Mouse (Mus musculus) Patski (cell line): ENCODE measurements around the gene Sh2b3. TPM values are rescaled to one million over a fixed set of nuclear protein-coding genes. Genes with fewer than 3 reads are reported as not detected.

ENCODE experiments used
- ATAC-seq: fragments of 100-300 bp; one replicate; pipeline ENCODE4 v1.8.0; 2021
- CTCF ChIA-PET: fragments of 350-600 bp; sonication (Branson Sonifier 250); formaldehyde crosslinking; loops from one replicate; lab custom pipeline; 2022; ENCODE audit warnings: inconsistent platforms; lab: Charles Lee
- POLR2A ChIA-PET: fragments of 350-600 bp; sonication (Branson Sonifier 250); formaldehyde crosslinking; loops from one replicate; lab custom pipeline; 2022; ENCODE audit warnings: antibody characterized with exemption, inconsistent platforms; lab: Charles Lee
- DNase-seq: peaks from one replicate; pipeline ENCODE4 v3.0.0-alpha.2; 2011; ENCODE audit warnings: low read depth, low spot score
- H3K27me3 ChIP-seq: fragments of 371-371 bp; one replicate; pipeline ENCODE4 v1.5.1; 2021
- CTCF ChIP-seq: fragments of 100-300 bp; IDR thresholded peaks from one replicate; pipeline ENCODE4 v1.5.1; 2021
- in situ Hi-C: fragments of 300-500 bp; cut with MboI; formaldehyde crosslinking; loops from 3 replicates; pipeline ENCODE4 v1.11.1; 2018; ENCODE audit warnings: low pct_unique_long_range_greater_than_20kb, mixed read lengths
- polyA plus RNA-seq: library from polyadenylated mRNA; unstranded; gene quantifications from one replicate; pipeline ENCODE4 v1.2.3, GENCODE M21; 2021

Sh2b3 gene
- polyA plus RNA-seq = 22.2 TPM

GRCm38 (mm10) chr5:121837441-121838340, at the start of gene Sh2b3:
Gene Sh2b3, minus strand, starts transcription at chr5:121837646.
- no peak for ATAC-seq
- no peak for DNase-seq

GRCm38 (mm10) chr5:121883356-121883755, 45.9 kb upstream of the Sh2b3 start:
- ChIA-PET POLR2A (no interaction called here), CTCF (no interaction called here)
- DNase-seq (no peak), ATAC-seq (no peak)
- H3K27me3 ChIP-seq = no peaks in the 10 kb centered on the region
- TF ChIP-seq CTCF = no peak
- in situ Hi-C loops = no loop called here

More at GRCm38 (mm10) chr5:121837441-121838340, at the start of gene Sh2b3:
- ChIA-PET CTCF (interaction anchor here (1.0 to 1.8 kb wide), 8 partner anchors 12 to 109 kb away, joined by 3 to 5 read pairs (median 4); no protein-coding TSS in a partner anchor), POLR2A (interaction anchor here (0.7 to 7.0 kb wide), 2 partner anchors 18 to 26 kb away, joined by 3 to 61 read pairs; no protein-coding TSS in a partner anchor)
- H3K27me3 ChIP-seq = no peaks in the 10 kb centered on the region
- in situ Hi-C loops = no loop called here
- TF ChIP-seq CTCF = no peak

- in situ Hi-C loops = loop anchor here (10.0 kb wide), 1 partner anchor 346 kb away; no protein-coding TSS in a partner anchor
- ChIA-PET POLR2A (interaction anchor here (0.6 kb wide), 1 partner anchor 11 kb away, joined by 3 read pairs; no protein-coding TSS in a partner anchor), CTCF (interaction anchor here (0.5 to 1.8 kb wide), 2 partner anchors 210 to 332 kb away, joined by 3 read pairs; no protein-coding TSS in a partner anchor)
- DNase-seq (no peak), ATAC-seq (no peak)
- no peak for TF ChIP-seq CTCF
- H3K27me3 ChIP-seq = no peaks in the 10 kb centered on the region
These were observed 41.8 kb upstream of the Sh2b3 start for GRCm38 (mm10) chr5:121879211-121879610.

DNA sequence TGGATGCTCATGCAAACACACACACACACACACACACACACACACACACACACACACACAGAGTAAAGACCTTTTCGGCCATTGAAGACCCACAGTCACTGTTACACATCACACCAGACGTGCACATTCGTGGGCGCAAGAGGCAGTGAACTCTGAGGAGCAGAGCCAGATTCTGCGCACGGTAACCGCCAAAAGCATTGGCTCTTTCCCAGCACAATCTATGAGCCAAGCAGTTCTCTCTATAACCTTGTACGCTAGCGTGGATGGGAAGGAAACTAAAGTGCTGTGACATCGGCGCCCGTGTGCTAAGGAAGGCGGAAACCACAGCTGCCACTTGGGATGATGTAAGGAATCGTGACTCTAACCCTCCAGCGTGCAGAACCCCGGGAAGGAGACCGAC, 41.3 kb upstream of the Sh2b3 start:
- ChIA-PET POLR2A (interaction anchor here (0.7 kb wide), 1 partner anchor 65 kb away, joined by 3 read pairs; no protein-coding TSS in a partner anchor), CTCF (interaction anchor here (0.5 to 1.8 kb wide), 2 partner anchors 211 to 331 kb away, joined by 3 read pairs; no protein-coding TSS in a partner anchor)
- in situ Hi-C loops = loop anchor here (10.0 kb wide), 1 partner anchor 346 kb away; no protein-coding TSS in a partner anchor
- DNase-seq = no peak
- no peak for ATAC-seq
- no peaks in the 10 kb centered on the region for H3K27me3 ChIP-seq
- no peak for TF ChIP-seq CTCF

DNA sequence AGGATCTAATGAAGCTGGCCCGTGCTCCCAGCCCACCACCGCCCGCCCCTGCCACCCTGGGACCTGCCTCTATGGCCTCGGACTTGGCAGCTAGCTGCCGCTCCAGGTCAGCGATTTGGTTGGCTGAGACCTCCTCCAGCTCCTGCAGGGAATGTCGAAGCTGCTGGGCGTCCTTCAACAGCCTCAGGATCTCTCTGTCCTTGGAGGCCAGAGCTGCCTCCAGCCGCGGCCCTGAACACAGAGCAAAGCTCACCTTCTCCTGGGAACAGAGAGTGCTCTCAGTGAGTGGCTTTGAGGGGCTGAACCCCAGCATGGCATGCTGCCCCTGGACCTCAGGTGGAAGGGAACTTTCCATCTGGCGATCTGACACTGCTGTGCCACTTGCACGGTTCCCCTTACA, 39.5 kb upstream of the Sh2b3 start:
- no peak for TF ChIP-seq CTCF
- ChIA-PET CTCF (interaction anchor here (1.1 kb wide), 1 partner anchor 41 kb away, joined by 3 read pairs; no protein-coding TSS in a partner anchor), POLR2A (interaction anchor here (1.0 kb wide), 1 partner anchor 18 kb away, joined by 3 read pairs; no protein-coding TSS in a partner anchor)
- no peaks in the 10 kb centered on the region for H3K27me3 ChIP-seq
- ATAC-seq (no peak), DNase-seq (no peak)
- in situ Hi-C loops = loop anchor here (10.0 kb wide), 1 partner anchor 348 kb away; no protein-coding TSS in a partner anchor

DNA sequence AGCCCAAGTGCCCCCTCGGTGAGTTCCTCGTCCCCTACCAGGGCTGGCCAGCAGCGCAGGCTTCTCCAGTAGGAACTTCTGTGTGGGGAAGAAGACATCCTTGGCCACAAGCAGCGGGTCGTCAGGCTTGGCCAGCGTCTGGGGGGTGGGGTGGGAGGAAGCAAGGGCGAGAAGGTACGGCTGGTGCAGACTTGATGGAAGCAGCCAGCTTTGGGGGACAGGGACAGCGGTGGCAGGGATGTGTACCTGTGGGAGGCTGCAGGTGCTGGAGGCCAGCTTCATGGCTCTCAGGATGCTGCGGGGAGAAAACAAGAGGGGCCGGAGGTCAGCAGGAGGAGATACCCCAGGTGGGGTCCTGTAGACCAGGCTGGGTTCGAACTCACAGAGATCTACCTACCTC, 37.6 kb upstream of the Sh2b3 start:
- TF ChIP-seq CTCF = no peak
- no peaks in the 10 kb centered on the region for H3K27me3 ChIP-seq
- ChIA-PET POLR2A (no interaction called here), CTCF (interaction anchor here (1.4 kb wide), 1 partner anchor 214 kb away, joined by 5 read pairs; no protein-coding TSS in a partner anchor)
- DNase-seq (no peak), ATAC-seq (no peak)
- in situ Hi-C loops = loop anchor here (10.0 kb wide), 1 partner anchor 350 kb away; no protein-coding TSS in a partner anchor

DNA sequence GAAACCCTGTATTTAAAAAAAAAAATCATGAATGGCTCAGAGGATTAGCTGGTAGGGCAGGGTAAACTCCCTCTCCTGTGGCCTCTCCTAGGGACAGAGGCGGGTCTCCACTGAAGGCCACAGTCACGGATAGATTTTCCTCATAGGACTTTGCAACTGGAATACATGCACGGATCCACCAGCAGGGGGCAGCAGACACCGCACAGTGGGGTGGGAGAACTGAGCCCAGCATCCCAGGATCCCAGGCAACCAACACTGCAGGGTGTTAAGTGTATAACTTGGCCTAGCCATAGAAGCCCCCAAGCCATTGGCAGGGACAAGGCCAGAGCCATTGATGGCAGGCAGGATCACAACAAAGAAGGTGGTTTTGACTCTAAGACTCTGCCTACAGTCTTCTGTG, 34.7 kb upstream of the Sh2b3 start:
- in situ Hi-C loops = loop anchor here (5.0 to 10.0 kb wide), 2 partner anchors 215 to 353 kb away; no protein-coding TSS in a partner anchor
- DNase-seq = no peak
- no peak for TF ChIP-seq CTCF
- ATAC-seq = no peak
- ChIA-PET POLR2A (no interaction called here), CTCF (interaction anchor here (0.6 to 1.6 kb wide), 9 partner anchors 9 to 1035 kb away, joined by 3 to 7 read pairs (median 4); no protein-coding TSS in a partner anchor)
- H3K27me3 ChIP-seq = no peaks in the 10 kb centered on the region

GRCm38 (mm10) chr5:121871515-121872030, 34.1 kb upstream of the Sh2b3 start:
- ChIA-PET POLR2A (no interaction called here), CTCF (interaction anchor here (0.6 to 1.6 kb wide), 7 partner anchors 9 to 1036 kb away, joined by 3 to 7 read pairs (median 4); no protein-coding TSS in a partner anchor)
- DNase-seq (no peak), ATAC-seq (no peak)
- no peak for TF ChIP-seq CTCF
- no peaks in the 10 kb centered on the region for H3K27me3 ChIP-seq
- in situ Hi-C loops = loop anchor here (5.0 to 10.0 kb wide), 2 partner anchors 216 to 353 kb away; no protein-coding TSS in a partner anchor

DNA sequence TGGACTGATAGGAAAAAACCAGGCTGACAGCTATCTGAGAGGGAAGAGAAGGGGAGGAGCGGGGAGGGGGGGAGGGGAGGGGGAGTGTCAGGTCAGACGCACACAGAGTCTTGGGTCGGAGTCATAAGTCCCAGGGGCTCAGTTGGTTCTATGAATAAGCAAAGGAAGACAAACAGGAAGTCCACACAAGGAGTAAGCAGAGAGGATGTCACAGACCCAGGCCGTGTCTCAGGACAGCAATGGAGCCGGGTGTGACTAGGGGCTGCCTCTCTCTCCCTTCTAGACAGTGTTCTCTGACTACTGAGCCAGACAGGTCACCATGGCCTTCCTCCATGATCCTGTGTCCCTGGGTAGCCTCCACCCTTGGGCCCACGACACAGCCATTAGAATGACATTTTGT, 33.4 kb upstream of the Sh2b3 start:
- ChIA-PET POLR2A (no interaction called here), CTCF (interaction anchor here (1.3 to 1.6 kb wide), 2 partner anchors 189 to 219 kb away, joined by 4 to 5 read pairs; no protein-coding TSS in a partner anchor)
- in situ Hi-C loops = loop anchor here (5.0 to 10.0 kb wide), 2 partner anchors 216 to 354 kb away; no protein-coding TSS in a partner anchor
- H3K27me3 ChIP-seq = no peaks in the 10 kb centered on the region
- ATAC-seq = no peak
- no peak for TF ChIP-seq CTCF
- no peak for DNase-seq

- TF ChIP-seq CTCF = no peak
- in situ Hi-C loops = no loop called here
- ChIA-PET POLR2A (interaction anchor here (0.5 kb wide), 1 partner anchor 12 kb away, joined by 3 read pairs; no protein-coding TSS in a partner anchor), CTCF (no interaction called here)
- ATAC-seq (no peak), DNase-seq (no peak)
- H3K27me3 ChIP-seq = no peaks in the 10 kb centered on the region
These were observed 30.5 kb upstream of the Sh2b3 start for GRCm38 (mm10) chr5:121867963-121868362.
